Mouse (Mus musculus): ENCODE measurements around the gene Nckap5. TPM values are rescaled to one million over a fixed set of nuclear protein-coding genes. Genes with fewer than 3 reads are reported as not detected.

Nckap5 gene
- total RNA-seq, 1 experiment = 0.18 TPM

GRCm38 (mm10) chr1:126547979-126548378 is 282.6 kb downstream of the Nckap5 start:
- TF ChIP-seq HCFC1 (IDR thresholded peaks at IDR 0.05; ENCODE audit: borderline replicate concordance, insufficient read depth, low read length) = no peak
- no peak for TF ChIP-seq MAFK (IDR thresholded peaks at IDR 0.05; ENCODE audit: insufficient read depth, low read depth, low read length)
- no peak for TF ChIP-seq CHD2 (IDR thresholded peaks at IDR 0.05; ENCODE audit: low read depth, low read length)
- no peak for TF ChIP-seq ZC3H11A (IDR thresholded peaks at IDR 0.05; ENCODE audit: borderline replicate concordance, low read depth, low read length)
- H3K36me3 ChIP-seq (ENCODE audit: control insufficient read depth, insufficient read depth, low read length, poor library complexity, severe bottlenecking) = no peaks in the 10 kb centered on the region
- in situ Hi-C loops (cut with MboI; ENCODE audit: low sequenced_read_pairs in 2 of 2, unreplicated experiment in 2 of 2) = no loop called here
- no peak overlapping the region for H3K4me3 ChIP-seq (ENCODE audit: insufficient read depth in 1 of 2, low read depth in 1 of 2, low read length in 2 of 2, poor library complexity in 1 of 2, severe bottlenecking in 1 of 2)
- H3K9me3 ChIP-seq (ENCODE audit: control insufficient read depth, insufficient read depth, low read depth, low read length) = no peaks in the 10 kb centered on the region
- H3K9ac ChIP-seq (ENCODE audit: insufficient read depth, low read depth, low read length, poor library complexity, severe bottlenecking) = no peak overlapping the region
- no peaks in the 10 kb centered on the region for H3K4me1 ChIP-seq (ENCODE audit: control insufficient read depth in 2 of 2, insufficient read depth in 2 of 2, low read length in 2 of 2, poor library complexity in 1 of 2)
- no peak overlapping the region for H3K27ac ChIP-seq (ENCODE audit: insufficient read depth, low read depth, low read length, poor library complexity, severe bottlenecking)
- no peak for DNase-seq (ENCODE audit: low read depth, low spot score)

DNA sequence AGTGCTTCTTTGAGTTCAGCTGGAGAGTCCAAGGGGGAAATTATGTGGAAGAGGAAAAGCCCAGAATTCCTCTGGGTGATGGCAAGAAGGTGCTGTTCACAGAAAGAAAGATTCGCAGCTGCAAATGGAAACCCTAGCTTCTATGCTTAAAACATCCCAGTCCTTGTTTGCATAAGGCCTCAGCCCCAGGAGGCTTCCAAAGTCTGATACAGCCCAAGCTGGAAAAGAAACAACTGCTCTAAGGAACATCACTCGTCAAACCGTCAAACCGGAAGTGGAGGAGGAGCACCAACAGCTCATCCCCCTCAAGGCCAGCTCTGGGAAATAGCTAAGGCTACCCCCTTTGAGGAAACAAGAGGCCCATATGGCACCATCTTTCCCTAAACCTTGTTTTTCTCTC is 286.1 kb downstream of the Nckap5 start:
- TF ChIP-seq ZNF384 (IDR thresholded peaks at IDR 0.05; ENCODE audit: low read depth, low read length) = no peak
- no peak for TF ChIP-seq MAFK (IDR thresholded peaks at IDR 0.05; ENCODE audit: insufficient read depth, low read depth, low read length)
- TF ChIP-seq HCFC1 (IDR thresholded peaks at IDR 0.05; ENCODE audit: borderline replicate concordance, insufficient read depth, low read length) = no peak
- TF ChIP-seq ZC3H11A (IDR thresholded peaks at IDR 0.05; ENCODE audit: borderline replicate concordance, low read depth, low read length) = no peak
- TF ChIP-seq CHD2 (IDR thresholded peaks at IDR 0.05; ENCODE audit: low read depth, low read length) = no peak

DNA sequence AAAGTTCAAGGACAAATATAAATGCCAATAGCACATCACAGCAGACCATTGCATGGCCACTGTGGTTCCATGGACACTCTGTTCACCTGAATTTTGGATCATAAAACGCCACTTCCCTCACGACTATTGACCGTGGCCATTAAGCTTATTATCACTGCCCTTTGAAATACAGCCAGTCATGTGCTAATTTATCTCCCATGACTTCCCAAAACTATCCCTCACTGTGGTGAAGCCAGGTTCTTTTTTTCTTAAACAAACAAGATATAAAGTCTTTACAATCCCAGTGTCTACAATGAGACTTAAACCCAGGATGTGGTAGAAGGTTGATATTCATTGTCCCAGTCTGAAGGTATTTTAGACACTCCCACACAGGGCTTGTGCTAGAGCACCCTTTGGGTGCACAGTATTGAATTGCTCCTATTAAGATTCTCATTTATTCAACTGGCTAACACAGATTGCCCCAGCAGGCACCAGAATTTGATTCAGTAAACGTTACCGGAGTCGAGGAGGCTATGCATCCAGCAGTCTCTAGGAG is 293.3 kb downstream of the Nckap5 start:
- no peaks in the 10 kb centered on the region for H3K4me1 ChIP-seq (ENCODE audit: control insufficient read depth in 2 of 2, insufficient read depth in 2 of 2, low read length in 2 of 2, poor library complexity in 1 of 2)
- H3K4me3 ChIP-seq (ENCODE audit: insufficient read depth in 1 of 2, low read depth in 1 of 2, low read length in 2 of 2, poor library complexity in 1 of 2, severe bottlenecking in 1 of 2) = no peak overlapping the region
- in situ Hi-C loops (cut with MboI; ENCODE audit: low sequenced_read_pairs in 2 of 2, unreplicated experiment in 2 of 2) = no loop called here
- DNase-seq (ENCODE audit: low read depth, low spot score) = no peak
- no peak for TF ChIP-seq ZC3H11A (IDR thresholded peaks at IDR 0.05; ENCODE audit: borderline replicate concordance, low read depth, low read length)
- TF ChIP-seq ZNF384 (IDR thresholded peaks at IDR 0.05; ENCODE audit: low read depth, low read length) = no peak
- TF ChIP-seq MAFK (IDR thresholded peaks at IDR 0.05; ENCODE audit: insufficient read depth, low read depth, low read length) = no peak
- no peaks in the 10 kb centered on the region for H3K9me3 ChIP-seq (ENCODE audit: control insufficient read depth, insufficient read depth, low read depth, low read length)
- no peak overlapping the region for H3K27ac ChIP-seq (ENCODE audit: insufficient read depth, low read depth, low read length, poor library complexity, severe bottlenecking)
- no peaks in the 10 kb centered on the region for H3K36me3 ChIP-seq (ENCODE audit: control insufficient read depth, insufficient read depth, low read length, poor library complexity, severe bottlenecking)
- no peak overlapping the region for H3K9ac ChIP-seq (ENCODE audit: insufficient read depth, low read depth, low read length, poor library complexity, severe bottlenecking)

More for the DNA sequence above, 286.1 kb downstream of the Nckap5 start:
- Histone ChIP-seq H3K4me1 (ENCODE audit: control insufficient read depth in 2 of 2, insufficient read depth in 2 of 2, low read length in 2 of 2, poor library complexity in 1 of 2) (no peaks in the 10 kb centered on the region), H3K27ac (ENCODE audit: insufficient read depth, low read depth, low read length, poor library complexity, severe bottlenecking) (no peak overlapping the region), H3K9me3 (ENCODE audit: control insufficient read depth, insufficient read depth, low read depth, low read length) (no peaks in the 10 kb centered on the region), H3K4me3 (ENCODE audit: insufficient read depth in 1 of 2, low read depth in 1 of 2, low read length in 2 of 2, poor library complexity in 1 of 2, severe bottlenecking in 1 of 2) (no peak overlapping the region), H3K36me3 (ENCODE audit: control insufficient read depth, insufficient read depth, low read length, poor library complexity, severe bottlenecking) (no peaks in the 10 kb centered on the region), H3K9ac (ENCODE audit: insufficient read depth, low read depth, low read length, poor library complexity, severe bottlenecking) (no peak overlapping the region)
- in situ Hi-C loops (cut with MboI; ENCODE audit: low sequenced_read_pairs in 2 of 2, unreplicated experiment in 2 of 2) = no loop called here
- DNase-seq (ENCODE audit: low read depth, low spot score) = no peak

- no peak overlapping the region for H3K4me3 ChIP-seq (ENCODE audit: insufficient read depth in 1 of 2, low read depth in 1 of 2, low read length in 2 of 2, poor library complexity in 1 of 2, severe bottlenecking in 1 of 2)
- no peak for TF ChIP-seq ZC3H11A (IDR thresholded peaks at IDR 0.05; ENCODE audit: borderline replicate concordance, low read depth, low read length)
- no peak for TF ChIP-seq MAFK (IDR thresholded peaks at IDR 0.05; ENCODE audit: insufficient read depth, low read depth, low read length)
- no peak for TF ChIP-seq HCFC1 (IDR thresholded peaks at IDR 0.05; ENCODE audit: borderline replicate concordance, insufficient read depth, low read length)
- TF ChIP-seq CHD2 (IDR thresholded peaks at IDR 0.05; ENCODE audit: low read depth, low read length) = no peak
- TF ChIP-seq ZNF384 (IDR thresholded peaks at IDR 0.05; ENCODE audit: low read depth, low read length) = no peak
- in situ Hi-C loops (cut with MboI; ENCODE audit: low sequenced_read_pairs in 2 of 2, unreplicated experiment in 2 of 2) = no loop called here
- H3K27ac ChIP-seq (ENCODE audit: insufficient read depth, low read depth, low read length, poor library complexity, severe bottlenecking) = no peak overlapping the region
- no peaks in the 10 kb centered on the region for H3K36me3 ChIP-seq (ENCODE audit: control insufficient read depth, insufficient read depth, low read length, poor library complexity, severe bottlenecking)
- no peak for DNase-seq (ENCODE audit: low read depth, low spot score)
- H3K9ac ChIP-seq (ENCODE audit: insufficient read depth, low read depth, low read length, poor library complexity, severe bottlenecking) = no peak overlapping the region
- no peaks in the 10 kb centered on the region for H3K4me1 ChIP-seq (ENCODE audit: control insufficient read depth in 2 of 2, insufficient read depth in 2 of 2, low read length in 2 of 2, poor library complexity in 1 of 2)
- no peaks in the 10 kb centered on the region for H3K9me3 ChIP-seq (ENCODE audit: control insufficient read depth, insufficient read depth, low read depth, low read length)
Measured at GRCm38 (mm10) chr1:126535527-126535926, 295.1 kb downstream of the Nckap5 start.

GRCm38 (mm10) chr1:126534046-126534445 is 296.6 kb downstream of the Nckap5 start:
- Histone ChIP-seq H3K4me1 (ENCODE audit: control insufficient read depth in 2 of 2, insufficient read depth in 2 of 2, low read length in 2 of 2, poor library complexity in 1 of 2) (no peaks in the 10 kb centered on the region), H3K9ac (ENCODE audit: insufficient read depth, low read depth, low read length, poor library complexity, severe bottlenecking) (no peak overlapping the region), H3K36me3 (ENCODE audit: control insufficient read depth, insufficient read depth, low read length, poor library complexity, severe bottlenecking) (no peaks in the 10 kb centered on the region), H3K9me3 (ENCODE audit: control insufficient read depth, insufficient read depth, low read depth, low read length) (no peaks in the 10 kb centered on the region), H3K27ac (ENCODE audit: insufficient read depth, low read depth, low read length, poor library complexity, severe bottlenecking) (no peak overlapping the region), H3K4me3 (ENCODE audit: insufficient read depth in 1 of 2, low read depth in 1 of 2, low read length in 2 of 2, poor library complexity in 1 of 2, severe bottlenecking in 1 of 2) (no peak overlapping the region)
- no peak for DNase-seq (ENCODE audit: low read depth, low spot score)
- in situ Hi-C loops (cut with MboI; ENCODE audit: low sequenced_read_pairs in 2 of 2, unreplicated experiment in 2 of 2) = no loop called here
- TF ChIP-seq CHD2 (IDR thresholded peaks at IDR 0.05; ENCODE audit: low read depth, low read length) (no peak), MAFK (IDR thresholded peaks at IDR 0.05; ENCODE audit: insufficient read depth, low read depth, low read length) (no peak), HCFC1 (IDR thresholded peaks at IDR 0.05; ENCODE audit: borderline replicate concordance, insufficient read depth, low read length) (no peak), ZC3H11A (IDR thresholded peaks at IDR 0.05; ENCODE audit: borderline replicate concordance, low read depth, low read length) (no peak), ZNF384 (IDR thresholded peaks at IDR 0.05; ENCODE audit: low read depth, low read length) (no peak)

Data from ES-E14 (cell line).